Mouse (Mus musculus) liver, postnatal 0 days (tissue): ENCODE measurements around the gene Gm12355. TPM values are rescaled to one million over a fixed set of nuclear protein-coding genes. Genes with fewer than 3 reads are reported as not detected.

Experiments
- ATAC-seq: fragments of 200-750 bp; cut with Nextera tagmentation; 2 replicates; pipeline ENCODE4 v1.8.0; 2017; ENCODE audit warnings: mild to moderate bottlenecking, moderate library complexity
- DNase-seq: peaks from one replicate; pipeline ENCODE4 v3.0.0-alpha.2; 2016
- H3K27ac ChIP-seq: fragments of 300-500 bp; sonication (generic); 2 replicates; pipeline ENCODE4 v1.5.1; 2014; ENCODE audit warnings: antibody characterized with exemption, moderate library complexity, mild to moderate bottlenecking, low read depth
- H3K27me3 ChIP-seq: fragments of 300-500 bp; sonication (generic); 2 replicates; pipeline ENCODE4 v1.6.1; 2014; ENCODE audit warnings: low read length, control low read depth, mixed read lengths; ENCODE audit not compliant: insufficient read depth
- H3K36me3 ChIP-seq: fragments of 300-500 bp; sonication (generic); replicated peaks from 2 replicates; pipeline ENCODE4 v1.6.1; 2014; ENCODE audit warnings: mild to moderate bottlenecking, control low read depth, low read length, moderate library complexity, mixed read lengths; ENCODE audit not compliant: insufficient read depth
- H3K4me1 ChIP-seq: fragments of 300-500 bp; sonication (generic); 2 replicates; pipeline ENCODE4 v1.6.1; 2014; ENCODE audit warnings: antibody characterized with exemption, mild to moderate bottlenecking, control low read depth; ENCODE audit not compliant: insufficient read depth
- H3K4me2 ChIP-seq: fragments of 300-500 bp; sonication (generic); 2 replicates; pipeline ENCODE4 v1.6.1; 2014; ENCODE audit warnings: low read depth, mild to moderate bottlenecking, low read length, moderate library complexity, mixed read lengths
- H3K4me3 ChIP-seq: fragments of 300-500 bp; sonication (generic); 2 replicates; pipeline ENCODE4 v1.5.1; 2014; ENCODE audit warnings: low read depth, low read length
- H3K9ac ChIP-seq: fragments of 300-500 bp; sonication (generic); replicated peaks from 2 replicates; pipeline ENCODE4 v1.6.1; 2014; ENCODE audit warnings: mild to moderate bottlenecking, moderate library complexity
- H3K9me3 ChIP-seq: fragments of 300-500 bp; sonication (generic); 2 replicates; pipeline ENCODE4 v1.6.1; 2016; ENCODE audit warnings: mild to moderate bottlenecking, control low read depth, low read length, mixed read lengths
- CTCF ChIP-seq: sonication (generic); IDR thresholded peaks from 2 replicates; pipeline ENCODE4 v1.5.1; 2016; ENCODE audit warnings: antibody characterized with exemption, low read depth
- EP300 ChIP-seq: IDR thresholded peaks from 2 replicates; pipeline ENCODE4 v1.6.1; 2016; ENCODE audit warnings: antibody characterized with exemption, low read depth, mild to moderate bottlenecking
- WGBS: fragments of 180-500 bp; shearing (Covaris S2); extraction: QIAGEN DNeasy Blood & Tissue Kit; methylation state at CpG from one replicate; pipeline ENCODE4 v1.1.7; 2014; ENCODE audit not compliant: insufficient replicate concordance; 5-methylcytosine and 5-hydroxymethylcytosine counted together
- polyA plus RNA-seq: library from polyadenylated mRNA; unstranded; fragments of >200 nt; fragmentation: Nextera tagmentation; extraction: Ambion mirVana; gene quantifications from 2 replicates; pipeline ENCODE4 v1.2.1, GENCODE M21; 2015

The Gm12355 gene
- polyA plus RNA-seq, 1 experiment from 2014 or later: 0.39 TPM

DNA sequence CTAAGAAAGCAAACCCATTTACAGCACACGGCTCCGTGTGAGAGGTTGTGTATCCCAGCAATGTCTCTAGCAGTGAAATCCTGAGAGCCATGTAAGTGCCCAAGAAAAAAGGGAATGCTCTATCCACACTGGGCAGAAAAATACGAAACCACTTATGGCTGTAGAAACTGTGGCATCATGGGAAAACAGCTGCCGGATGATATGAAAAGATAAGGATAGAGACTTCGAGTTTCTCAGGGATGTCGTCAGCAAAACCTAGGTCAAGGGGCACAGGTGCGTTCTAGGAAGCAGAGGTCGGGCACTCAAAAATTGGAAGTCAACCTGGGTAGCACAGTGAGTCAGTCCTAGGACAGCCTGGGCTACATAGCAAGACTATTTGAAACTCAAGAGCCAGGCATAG lies 36.2 kb downstream of the Gm12355 start:
- WGBS: 66% methylated on average over 8 of the region's 8 CpGs
- no peak overlapping the region for H3K9ac ChIP-seq
- H3K4me1 ChIP-seq: peaks cover 39% of the 10 kb centered on the region
- peak overlapping the region; percentile 88; the same call in 1 of the 2 replicates for H3K4me2 ChIP-seq
- H3K27me3 ChIP-seq: no peaks in the 10 kb centered on the region
- peak overlapping the region; percentile 95; the same call in 1 of the 2 replicates for H3K27ac ChIP-seq
- no peaks in the 10 kb centered on the region for H3K9me3 ChIP-seq
- TF ChIP-seq CTCF: no peak
- peak; percentile 9; the same call in 1 of the 2 replicates for TF ChIP-seq EP300
- H3K36me3 ChIP-seq: no peaks in the 10 kb centered on the region
- DNase-seq (no peak), ATAC-seq (no peak)
- H3K4me3 ChIP-seq: no peak overlapping the region

DNA sequence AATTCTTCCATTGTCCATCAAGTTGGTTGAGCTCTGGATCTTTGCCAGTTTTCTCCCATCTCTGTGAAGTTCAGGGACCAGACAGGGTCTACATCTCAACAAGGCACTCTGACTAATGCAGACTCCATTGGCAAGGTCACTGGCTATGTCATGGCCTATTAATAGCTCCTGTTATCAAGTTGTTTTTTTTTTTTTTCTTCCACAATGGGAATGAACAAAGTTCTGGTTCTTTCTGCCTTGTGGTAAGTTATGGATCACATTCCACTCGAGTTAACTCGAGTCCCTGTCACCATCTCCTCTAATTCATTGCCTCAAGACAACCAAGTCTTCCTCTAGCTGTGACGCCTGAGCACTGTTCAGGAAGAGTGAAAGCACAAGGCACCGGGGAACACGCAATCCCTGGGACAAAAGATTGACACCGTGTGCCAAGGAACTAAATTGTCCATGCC lies 36.6 kb downstream of the Gm12355 start:
- Histone ChIP-seq H3K27ac (peak overlapping the region; percentile 95), H3K9me3 (no peaks in the 10 kb centered on the region)
- WGBS: 55% methylated on average over 6 of the region's 6 CpGs

DNA sequence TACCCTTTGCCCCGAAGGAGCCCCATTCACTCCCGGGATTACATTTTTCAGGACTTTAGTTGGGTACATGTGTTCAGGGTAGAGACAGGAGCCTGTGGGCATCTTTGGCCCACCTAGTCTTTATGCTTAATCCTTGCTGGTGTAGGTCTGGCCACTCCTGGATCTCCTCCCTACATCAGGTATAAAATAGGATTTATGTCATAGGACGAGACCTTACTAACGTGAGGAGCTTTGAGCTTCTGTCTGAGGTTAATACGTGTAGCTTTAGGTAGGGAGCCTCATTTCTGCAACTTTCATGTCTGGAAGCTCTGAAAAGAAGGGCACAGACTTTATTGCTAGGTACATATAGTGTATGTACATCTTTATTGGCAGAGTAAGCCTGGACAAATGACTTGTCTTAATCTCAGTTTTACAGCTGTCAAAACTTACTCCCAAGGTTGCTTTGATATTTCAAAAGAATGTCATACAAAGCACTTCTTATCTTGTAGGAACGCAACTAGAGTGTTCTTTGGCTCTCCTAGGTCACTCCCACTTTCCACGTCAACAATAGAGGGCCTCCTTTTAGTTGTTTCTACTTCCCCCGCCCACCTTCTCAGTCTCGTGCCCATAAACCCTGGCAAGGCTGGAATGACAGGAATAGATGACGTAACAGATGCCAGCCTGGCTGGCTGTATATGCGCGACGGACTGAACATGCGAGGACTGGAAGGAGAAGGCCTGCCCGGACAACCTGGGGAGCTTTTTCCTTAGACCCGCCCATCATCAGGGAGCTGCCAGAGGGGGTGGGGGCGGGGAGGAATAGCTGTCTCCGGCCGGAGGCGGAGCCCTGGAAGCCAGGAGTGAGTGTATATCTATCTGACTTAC lies 37.5 kb downstream of the Gm12355 start:
- ATAC-seq: peak; percentile 42
- H3K27ac ChIP-seq: peak overlapping the region; percentile 95
- TF ChIP-seq CTCF: no peak
- TF ChIP-seq EP300: peak; percentile 73
- H3K4me3 ChIP-seq: peak overlapping the region; percentile 94
- WGBS: 10% methylated on average over 20 of the region's 20 CpGs
- peak overlapping the region; percentile 88 for H3K4me2 ChIP-seq
- peaks cover 44% of the 10 kb centered on the region for H3K4me1 ChIP-seq
- no peaks in the 10 kb centered on the region for H3K9me3 ChIP-seq
- no peaks in the 10 kb centered on the region for H3K27me3 ChIP-seq
- DNase-seq: peak; percentile 86
- H3K9ac ChIP-seq: peak overlapping the region; percentile 62
- peaks cover 2% of the 10 kb centered on the region for H3K36me3 ChIP-seq

More for the DNA sequence above, 36.6 kb downstream of the Gm12355 start:
- no peak for ATAC-seq
- no peaks in the 10 kb centered on the region for H3K27me3 ChIP-seq
- H3K9ac ChIP-seq: no peak overlapping the region; the same call in 1 of the 2 replicates
- no peak overlapping the region for H3K4me3 ChIP-seq
- no peak for DNase-seq
- peaks cover 43% of the 10 kb centered on the region for H3K4me1 ChIP-seq
- TF ChIP-seq CTCF (no peak), EP300 (no peak)
- no peaks in the 10 kb centered on the region for H3K36me3 ChIP-seq
- H3K4me2 ChIP-seq: peak overlapping the region; percentile 88

DNA sequence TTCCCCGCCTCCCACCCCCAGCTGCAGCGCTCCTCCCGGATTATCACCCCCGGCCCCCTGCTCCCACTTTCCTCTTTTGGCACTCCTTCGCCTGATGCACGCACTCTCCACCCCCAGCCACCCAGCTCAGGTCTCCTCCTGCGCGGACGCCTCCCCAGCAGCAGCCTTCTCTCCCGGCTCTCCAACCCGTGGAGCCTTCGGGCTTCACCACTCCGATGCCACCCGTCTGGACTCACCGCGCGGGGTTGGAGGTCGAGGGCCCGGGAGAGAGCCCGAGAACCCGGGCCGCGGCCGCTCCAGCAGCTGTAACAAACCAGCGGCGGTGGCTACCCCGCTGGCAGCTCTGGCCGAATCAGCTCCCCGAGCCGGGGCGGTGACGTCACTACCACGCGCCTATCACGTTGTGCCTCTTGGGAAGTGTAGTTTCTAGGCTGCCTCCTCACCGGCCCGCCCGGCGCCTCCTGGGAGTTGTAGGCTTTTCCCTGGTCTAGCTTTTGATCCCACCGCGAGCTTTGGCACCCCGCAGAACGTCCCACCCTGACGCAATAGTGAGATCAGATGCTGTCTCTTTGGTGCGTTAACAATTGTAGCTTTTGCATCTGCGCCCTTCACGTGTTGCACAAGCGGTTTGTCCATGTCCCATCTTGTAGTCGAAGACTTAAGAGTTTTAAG lies 38.4 kb downstream of the Gm12355 start, which contains the start of gene Ormdl3:
Gene Ormdl3 (minus strand): TSS at position 477 of the 672 bp plus-strand sequence.
- Histone ChIP-seq H3K27me3 (no peaks in the 10 kb centered on the region), H3K27ac (peak within 1 kb of the TSS; percentile 95), H3K9me3 (no peaks in the 10 kb centered on the region), H3K9ac (peak within 1 kb of the TSS; percentile 88), H3K4me2 (peak within 1 kb of the TSS; percentile 88), H3K4me1 (peaks cover 46% of the 10 kb centered on the region), H3K36me3 (peaks cover 5% of the 10 kb centered on the region), H3K4me3 (peak within 1 kb of the TSS; percentile 94)
- 1% methylated on average over 47 of the region's 49 CpGs for WGBS
- ATAC-seq: peak; percentile 82
- peak; percentile 99 for DNase-seq
- no peak; the same call in 1 of the 2 replicates for TF ChIP-seq EP300
- TF ChIP-seq CTCF: no peak

DNA sequence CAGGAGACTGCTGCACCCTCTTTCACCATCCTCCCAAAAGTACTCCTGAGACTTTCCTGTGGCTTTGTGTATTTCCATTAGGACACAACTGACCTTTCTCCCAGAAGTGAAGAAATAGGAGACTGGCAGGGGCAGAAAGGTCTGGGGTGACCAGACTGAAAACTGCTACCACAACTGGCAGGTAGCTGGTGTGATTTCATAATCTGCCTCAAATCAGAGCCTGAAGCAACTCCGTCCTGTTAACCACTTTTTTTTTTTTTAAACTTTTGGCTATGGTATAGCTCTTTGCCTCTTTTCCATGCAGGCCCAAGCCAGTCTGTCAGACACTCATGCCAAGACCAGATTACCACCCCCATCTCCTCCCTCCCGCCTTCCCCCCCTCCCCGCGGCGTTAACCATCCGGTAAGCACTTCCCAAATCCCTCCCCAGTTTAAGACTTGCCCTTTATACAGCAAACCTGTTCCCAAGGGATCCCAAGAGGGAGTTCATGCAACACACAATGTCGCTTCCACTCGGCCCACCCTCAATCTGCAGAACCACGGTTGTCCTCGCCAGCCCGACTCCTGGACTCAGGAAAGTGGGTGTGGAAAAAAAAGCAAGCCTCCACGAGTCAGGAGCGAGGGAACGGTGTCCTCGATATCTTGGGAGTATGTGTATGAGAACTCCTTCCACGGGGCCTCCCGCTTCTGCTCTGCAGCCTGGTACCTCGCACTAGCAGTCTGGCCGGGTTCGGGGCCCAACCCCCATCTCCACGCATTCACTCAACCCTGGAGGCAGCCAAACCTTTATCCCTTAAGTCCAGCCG lies 39.2 kb downstream of the Gm12355 start:
- Histone ChIP-seq H3K4me1 (peaks cover 51% of the 10 kb centered on the region), H3K36me3 (peaks cover 5% of the 10 kb centered on the region), H3K4me3 (peak overlapping the region; percentile 94), H3K27me3 (no peaks in the 10 kb centered on the region), H3K9me3 (no peaks in the 10 kb centered on the region), H3K9ac (peak overlapping the region; percentile 88), H3K27ac (peak overlapping the region; percentile 97), H3K4me2 (peak overlapping the region; percentile 88)
- ATAC-seq (no peak; the same call in 1 of the 2 replicates), DNase-seq (peak; percentile 42)
- 2% methylated on average over 22 of the region's 22 CpGs for WGBS
- TF ChIP-seq EP300 (0 out of 2 replicates have a peak, but pooled peaks have one; percentile 15), CTCF (no peak)
